Mouse (Mus musculus) CH12.LX (cell line): ENCODE data around the gene Ak9.

ENCODE experiments used
- BHLHE40 ChIP-seq: IDR thresholded peaks from 2 replicates; pipeline ENCODE4 v1.6.1; 2011; ENCODE audit warnings: mild to moderate bottlenecking, low read depth, low read length, improper control_type of control experiment
- CTCF ChIP-seq, 2 experiments: IDR thresholded peaks in 1 of 2; conservative IDR thresholded peaks in 1 of 2; 2 replicates each; pipeline ENCODE4 v1.5.1; 2011 to 2012; ENCODE audit warnings: low read depth in 2 of 2, low read length in 2 of 2, improper control_type of control experiment in 1 of 2, inconsistent platforms in 1 of 2, mild to moderate bottlenecking in 1 of 2, moderate library complexity in 1 of 2
- E2F4 ChIP-seq: IDR thresholded peaks from 2 replicates; pipeline ENCODE4 v1.6.1; 2011; ENCODE audit warnings: low read depth, low read length, improper control_type of control experiment; ENCODE audit not compliant: insufficient replicate concordance
- EP300 ChIP-seq: IDR thresholded peaks from 2 replicates; pipeline ENCODE4 v1.6.1; 2011; ENCODE audit warnings: low read length, improper control_type of control experiment
- ETS1 ChIP-seq: conservative IDR thresholded peaks from 2 replicates; pipeline ENCODE4 v1.6.1; 2012; ENCODE audit warnings: low read depth, mild to moderate bottlenecking, inconsistent platforms, low read length, improper control_type of control experiment, moderate library complexity
- HCFC1 ChIP-seq: IDR thresholded peaks from 2 replicates; pipeline ENCODE4 v1.6.1; 2012; ENCODE audit warnings: low read depth, mild to moderate bottlenecking, inconsistent platforms, low read length, improper control_type of control experiment
- MAX ChIP-seq: IDR thresholded peaks from 2 replicates; pipeline ENCODE4 v1.6.1; 2011; ENCODE audit warnings: low read length, improper control_type of control experiment
- POLR2A ChIP-seq: IDR thresholded peaks from 2 replicates; pipeline ENCODE4 v1.6.1; 2011; ENCODE audit warnings: low read depth, mild to moderate bottlenecking, improper control_type of control experiment, low read length
- USF1 ChIP-seq: IDR thresholded peaks from 2 replicates; pipeline ENCODE4 v1.6.1; 2014; ENCODE audit warnings: low read depth, mild to moderate bottlenecking, inconsistent platforms, low read length, improper control_type of control experiment
- ZKSCAN1 ChIP-seq: IDR thresholded peaks from 2 replicates; pipeline ENCODE4 v1.6.1; 2012; ENCODE audit warnings: low read depth, inconsistent platforms, low read length, improper control_type of control experiment, borderline replicate concordance

DNA sequence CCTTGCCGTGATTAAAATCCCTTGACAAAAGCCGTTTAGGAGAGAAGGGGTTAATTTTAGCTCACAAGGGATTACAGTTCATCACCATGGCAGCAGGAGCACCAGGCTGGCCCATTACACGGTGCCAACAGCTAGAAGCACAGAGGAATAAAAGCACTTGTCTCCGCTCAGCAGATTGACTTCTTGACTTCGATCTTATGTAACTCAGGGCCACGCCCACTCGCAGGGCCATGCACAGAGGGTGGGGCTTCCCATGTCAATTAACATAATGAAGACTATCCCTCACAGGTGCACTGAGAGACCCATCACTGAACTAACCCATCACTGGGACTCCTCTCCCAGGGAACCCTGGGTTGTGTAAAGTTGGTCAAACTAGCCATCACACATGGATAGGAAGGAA, 8.6 kb upstream of the Ak9 start:
- no peak for TF ChIP-seq USF1
- no peak for TF ChIP-seq CTCF (conservative IDR thresholded peaks at IDR 0.05 in 1 of 2, IDR thresholded peaks at IDR 0.05 in 1 of 2; ENCODE audit: low read depth in 2 of 2, low read length in 2 of 2)
- no peak for TF ChIP-seq MAX
- TF ChIP-seq EP300: no peak
- TF ChIP-seq HCFC1: no peak
- TF ChIP-seq POLR2A: no peak
- TF ChIP-seq BHLHE40: no peak
- TF ChIP-seq E2F4: no peak
- no peak for TF ChIP-seq ETS1
- no peak for TF ChIP-seq ZKSCAN1
